Mouse (Mus musculus): ENCODE results near the gene Srrt.

DNA sequence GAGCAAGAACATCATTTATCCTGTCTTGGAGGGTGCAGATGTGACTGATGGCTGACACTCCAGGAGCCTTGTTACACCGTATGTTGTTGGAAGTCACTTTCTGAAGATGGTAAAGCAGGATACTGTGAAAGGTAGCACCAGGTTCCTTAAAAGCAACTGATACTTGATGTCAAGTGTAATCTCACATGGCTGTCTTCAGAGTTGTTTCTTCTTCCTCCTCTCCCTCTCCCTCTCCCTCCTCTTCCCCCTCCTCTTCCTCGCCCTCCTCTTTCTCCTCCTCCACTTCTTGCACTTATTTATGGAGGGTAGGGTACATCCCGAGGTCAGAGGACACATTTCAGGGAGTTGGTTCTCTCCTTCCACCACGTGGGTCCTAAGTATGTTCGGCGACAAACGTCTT lies 21.5 kb downstream of the Srrt start:
- TF ChIP-seq POLR2A (IDR thresholded peaks at IDR 0.05; ENCODE audit: borderline replicate concordance, extremely low read depth, insufficient read depth, insufficient read length, poor library complexity, severe bottlenecking) = no peak
- TF ChIP-seq CTCF (IDR thresholded peaks at IDR 0.05; ENCODE audit: borderline replicate concordance, extremely low read depth, insufficient read depth, insufficient read length) = no peak

All from brain, embryonic 14.5 days (tissue).